Mouse (Mus musculus) retina, postnatal 1 day (tissue): ENCODE data around the gene Dnah6.

ENCODE experiments used
- DNase-seq: peaks from one replicate; pipeline ENCODE4 v3.0.0-alpha.2; 2012

Dnah6 gene

DNA sequence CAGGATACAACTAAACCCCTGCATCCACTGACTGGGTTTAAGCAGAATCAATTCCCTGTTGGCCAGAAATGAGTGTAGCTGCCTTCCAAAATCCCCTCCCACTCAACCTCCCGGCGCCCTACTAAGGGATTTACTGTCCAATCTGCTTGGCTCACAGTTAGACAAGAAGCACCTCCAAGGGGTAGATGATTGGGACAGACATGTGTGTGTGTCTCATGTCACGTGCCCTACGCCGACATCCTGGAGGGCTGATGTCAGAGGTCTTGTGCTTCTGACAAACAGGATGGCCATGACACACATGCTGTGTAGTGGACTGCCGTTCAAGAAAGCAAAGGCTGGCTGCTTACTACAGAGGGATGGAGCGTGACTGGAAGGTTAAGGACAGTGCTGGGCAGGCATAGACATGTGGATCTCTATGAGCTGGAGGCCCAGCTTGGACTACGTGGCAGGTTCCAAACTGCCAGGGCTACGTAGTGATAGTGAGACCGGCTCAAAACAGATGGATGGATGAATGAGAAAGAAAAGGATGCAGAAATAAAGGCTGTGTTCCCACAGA lies 202.6 kb downstream of the Dnah6 start:
- DNase-seq: no peak

DNA sequence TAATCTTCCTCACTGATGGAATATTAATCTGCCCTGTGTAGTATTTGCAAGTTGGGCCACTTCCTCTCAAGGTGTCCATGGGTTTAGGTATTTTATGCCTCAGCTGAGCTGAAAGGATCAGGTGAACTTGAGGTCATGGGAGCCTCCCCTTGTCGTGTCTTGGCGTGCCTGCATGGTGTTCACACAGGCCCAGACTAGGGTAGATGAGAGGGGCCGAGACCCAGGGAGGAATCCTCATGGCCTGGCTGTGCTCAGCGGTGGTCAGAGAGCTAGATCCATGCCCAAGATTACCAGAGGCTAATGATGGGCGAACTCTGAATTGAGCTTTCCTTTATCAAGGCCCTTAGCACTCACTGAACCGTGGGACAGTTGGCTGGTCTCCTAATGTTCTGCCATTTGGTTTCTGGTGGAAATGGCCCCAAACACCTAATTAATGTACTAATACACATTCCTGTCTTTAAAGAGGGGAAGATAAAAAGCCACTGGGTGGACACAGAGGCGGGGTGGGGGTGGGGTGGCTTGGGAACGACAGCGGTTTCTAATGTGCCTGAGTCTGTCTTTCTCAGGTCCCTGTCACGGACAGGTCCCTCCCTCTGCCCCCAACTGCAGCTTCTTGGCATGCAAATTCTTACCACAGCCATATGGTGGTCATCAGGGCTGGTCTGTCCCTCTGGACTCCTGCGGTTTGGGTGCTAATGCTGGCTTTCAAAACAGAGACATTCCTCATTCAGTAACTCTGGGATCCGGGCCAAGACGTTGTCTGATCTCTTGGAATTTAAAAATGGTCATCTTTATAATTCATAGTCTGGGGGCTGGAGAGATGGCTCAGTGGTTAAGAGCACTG lies 206.9 kb downstream of the Dnah6 start:
- no peak for DNase-seq

GRCm38 (mm10) chr6:73012931-73013330 lies 208.5 kb downstream of the Dnah6 start:
- no peak for DNase-seq

- DNase-seq: no peak
These were observed 209.6 kb downstream of the Dnah6 start for GRCm38 (mm10) chr6:73011827-73012226.

GRCm38 (mm10) chr6:73010073-73010472 lies 211.4 kb downstream of the Dnah6 start:
- peak; percentile 59 for DNase-seq

- DNase-seq: no peak
These were observed 217.8 kb downstream of the Dnah6 start for GRCm38 (mm10) chr6:73003601-73004000.

DNA sequence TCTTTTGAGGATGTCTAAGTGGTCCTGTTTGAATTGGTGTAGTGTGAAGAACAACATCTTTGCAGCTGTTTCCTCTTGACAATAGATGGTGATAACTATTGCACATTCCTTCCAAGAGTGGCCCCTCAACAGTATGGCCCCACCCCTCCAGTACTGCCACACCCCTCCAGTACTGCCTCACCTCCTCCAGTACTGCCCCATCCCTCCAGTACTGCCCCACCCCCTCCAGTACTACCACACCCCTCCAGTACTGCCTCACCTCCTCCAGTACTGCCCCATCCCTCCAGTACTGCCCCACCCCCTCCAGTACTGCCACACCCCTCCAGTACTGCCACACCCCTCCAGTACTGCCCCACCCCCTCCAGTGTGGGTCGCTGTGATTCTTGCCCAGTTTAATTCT lies 219.1 kb downstream of the Dnah6 start:
- no peak for DNase-seq

DNA sequence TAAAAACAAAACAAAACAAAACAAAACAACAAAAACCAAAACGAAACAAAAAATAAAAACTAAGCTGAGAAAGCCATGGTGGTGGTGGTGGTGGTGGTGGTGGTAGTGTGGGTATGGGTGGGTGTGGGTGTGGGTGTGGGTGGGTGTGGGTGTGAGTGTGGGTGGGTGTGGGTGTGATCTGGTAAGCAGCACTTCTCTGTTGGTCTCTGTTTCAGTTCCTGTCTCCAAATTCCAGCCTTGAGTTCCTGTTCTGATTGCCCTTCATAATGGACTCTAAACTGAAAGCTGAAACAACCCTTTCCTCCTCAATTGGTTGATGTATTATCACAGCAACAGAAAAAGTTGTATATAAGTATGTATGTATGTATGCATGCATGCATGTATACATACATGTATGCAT lies 222.6 kb downstream of the Dnah6 start:
- no peak for DNase-seq

DNA sequence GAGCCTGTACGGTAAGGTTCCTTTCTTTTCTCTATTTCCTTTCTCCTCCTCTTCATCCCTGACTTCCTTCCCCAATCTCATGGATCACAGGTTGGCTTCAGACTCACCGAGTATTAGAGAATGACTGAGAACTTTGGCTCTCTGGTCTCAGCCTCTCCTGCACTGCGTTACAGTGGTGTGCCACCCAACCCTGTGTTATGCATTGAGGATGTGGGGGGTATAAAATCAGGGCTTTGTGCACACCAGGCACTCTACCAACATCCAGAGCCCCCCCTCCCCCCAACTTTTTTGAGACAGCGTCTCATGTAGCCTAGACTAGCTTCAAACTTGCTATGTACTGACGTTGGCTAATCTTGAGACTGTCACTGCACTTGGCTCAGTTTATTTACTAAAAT lies 227.8 kb downstream of the Dnah6 start:
- DNase-seq: no peak

- no peak for DNase-seq
These were observed 228.3 kb downstream of the Dnah6 start for GRCm38 (mm10) chr6:72993054-72993687.

- no peak for DNase-seq
These were observed 231.2 kb downstream of the Dnah6 start for GRCm38 (mm10) chr6:72990206-72990605.

GRCm38 (mm10) chr6:72989028-72989736 lies 232.3 kb downstream of the Dnah6 start:
- DNase-seq: peak; percentile 71

GRCm38 (mm10) chr6:72982506-72982905 lies 238.9 kb downstream of the Dnah6 start:
- no peak for DNase-seq

GRCm38 (mm10) chr6:72981851-72982250 lies 239.6 kb downstream of the Dnah6 start:
- DNase-seq: no peak

DNA sequence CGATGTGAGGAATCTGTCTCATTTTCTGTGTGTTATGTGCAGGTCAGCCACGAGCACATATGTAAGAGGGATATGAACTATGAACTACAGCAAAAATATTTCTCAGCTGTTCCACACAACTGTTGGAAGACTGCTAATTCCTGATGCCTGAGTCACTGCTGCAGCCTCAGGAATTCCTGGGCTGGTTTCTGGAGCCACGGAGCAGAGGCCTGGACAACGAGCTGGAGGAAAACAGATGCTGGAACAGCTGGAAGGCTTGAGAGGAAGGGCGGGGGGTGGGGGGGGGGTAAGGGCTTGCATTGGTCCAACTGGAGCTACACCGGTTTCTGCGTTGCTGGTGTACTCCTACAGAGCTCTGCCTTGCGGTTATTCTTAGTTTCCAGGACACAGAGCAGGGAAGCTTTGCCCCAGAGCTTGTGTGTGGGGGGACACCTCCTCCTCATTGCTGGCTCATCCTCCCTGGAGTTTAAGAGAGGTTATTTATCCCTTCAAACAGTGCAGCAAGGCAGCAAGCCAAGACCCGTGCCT lies 240.3 kb downstream of the Dnah6 start:
- DNase-seq: no peak

- DNase-seq: no peak
These were observed 244.6 kb downstream of the Dnah6 start for GRCm38 (mm10) chr6:72976866-72977265.

- no peak for DNase-seq
These were observed 250.4 kb downstream of the Dnah6 start for GRCm38 (mm10) chr6:72971074-72971473.

- DNase-seq: peak; percentile 63
These were observed 251.7 kb downstream of the Dnah6 start for GRCm38 (mm10) chr6:72969787-72970186.
